Mouse (Mus musculus) spleen, postnatal 36 days (tissue): ENCODE data around the gene Mboat7.
"Not testable (repeated sequence)": the region's sequence is repeated elsewhere in the genome, so short reads cannot be mapped to it uniquely, and the experiment has no call there.

Experiments used
- DNase-seq, 2 experiments: peaks; one replicate each; pipeline ENCODE4 v3.0.0; 2022; ENCODE audit warnings: low spot score in 2 of 2, mixed read lengths in 1 of 2

Mboat7 gene

DNA sequence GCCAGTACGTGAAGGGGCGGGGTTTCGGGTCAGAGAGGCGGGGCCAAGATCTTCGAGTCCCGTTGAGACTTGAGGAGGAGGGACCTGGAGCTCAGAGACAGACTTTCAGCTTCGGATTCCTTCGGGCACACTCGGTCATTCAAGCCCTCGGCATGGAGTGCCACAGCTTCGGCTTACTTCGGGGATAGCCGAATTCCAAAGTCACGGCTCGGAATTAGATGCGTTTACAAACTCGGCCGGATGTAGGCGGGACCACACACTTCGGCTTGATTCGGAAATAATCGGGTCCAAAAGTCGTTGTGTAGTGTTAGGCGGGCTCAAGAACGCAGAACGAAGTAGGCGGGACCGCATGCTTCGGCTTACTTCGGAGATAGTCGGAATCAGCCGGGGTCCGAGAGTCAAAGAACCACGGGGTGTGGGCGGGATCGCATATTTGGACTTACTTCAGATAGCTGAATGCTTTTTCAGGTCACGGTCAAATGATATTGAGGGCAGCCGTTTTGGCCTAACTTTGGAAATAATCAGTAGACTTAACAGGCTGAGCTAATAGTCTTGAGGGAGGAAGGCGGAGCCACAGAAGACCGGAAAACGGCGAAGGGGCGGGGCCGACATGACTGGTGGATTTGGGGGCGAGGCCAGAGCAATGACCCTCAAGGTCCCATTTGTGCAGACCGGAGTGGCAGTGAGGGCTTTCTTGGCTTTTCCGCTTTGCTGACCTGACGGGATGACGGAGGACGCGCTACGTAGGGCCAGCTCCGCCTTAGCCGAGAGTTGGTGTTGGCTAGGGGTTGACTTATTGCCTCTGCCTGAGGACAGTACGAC is at the start of gene Mboat7:
Mboat7 (minus strand) TSS at position 537 of the 822 bp plus-strand sequence.
- peak; percentile 96 to 98 for DNase-seq

DNA sequence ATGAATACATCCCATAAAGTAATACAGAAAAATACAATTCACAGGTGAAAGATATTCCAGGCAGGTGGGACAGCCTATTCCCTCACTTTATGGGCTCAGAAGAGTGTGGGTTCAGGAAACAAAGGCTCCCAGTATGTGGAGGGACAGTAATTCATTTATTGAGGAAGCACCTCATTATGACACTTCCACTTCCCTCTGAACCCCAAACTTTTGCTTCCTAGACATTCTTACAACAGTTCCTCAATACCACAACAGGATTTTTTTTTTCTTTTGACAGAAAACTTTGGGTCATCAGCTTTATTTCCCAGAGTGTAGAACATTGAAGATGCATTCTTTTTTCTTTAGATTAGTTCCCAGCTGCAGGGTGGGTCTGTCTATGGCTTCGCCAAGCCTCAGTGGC is 39.4 kb upstream of the Mboat7 start:
- not testable (repeated sequence) for DNase-seq

DNA sequence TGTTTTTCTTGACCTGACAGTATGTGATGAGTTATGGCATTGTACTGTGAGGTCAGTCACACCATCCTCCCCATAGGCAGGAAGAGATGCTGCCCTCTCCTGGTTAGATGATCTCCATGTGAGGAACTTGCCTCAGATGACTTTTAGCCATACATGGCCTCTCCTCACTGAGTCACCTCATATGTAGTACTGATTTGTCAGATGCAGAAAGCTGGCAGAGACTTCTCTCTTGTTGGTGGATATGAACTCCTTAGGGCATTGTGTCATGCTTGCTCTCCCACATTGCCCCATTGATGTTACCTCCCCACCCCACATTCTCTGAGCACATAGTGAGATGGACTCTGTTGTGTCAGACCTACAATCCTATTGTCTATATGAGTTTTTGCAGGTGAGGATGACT is 32.1 kb upstream of the Mboat7 start:
- DNase-seq: not testable (repeated sequence)

DNA sequence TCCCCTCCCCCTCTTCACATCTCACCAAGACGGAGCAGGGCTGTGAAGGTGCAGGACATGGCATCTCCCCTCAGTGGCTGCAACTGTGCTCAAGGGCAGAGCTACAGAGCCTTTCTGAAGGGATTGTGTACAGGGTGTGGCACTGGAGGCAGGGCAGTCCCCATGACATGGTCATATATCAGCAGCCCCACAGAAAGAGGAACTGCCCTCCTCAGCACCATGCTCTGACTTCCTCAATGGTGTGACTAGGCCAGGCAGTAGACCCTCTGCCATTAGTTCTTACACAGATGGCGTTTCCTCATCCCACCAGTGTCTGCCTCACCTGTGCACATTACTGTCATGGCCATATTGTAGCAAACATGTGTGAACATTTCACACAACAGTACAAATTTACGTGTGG is 26.9 kb upstream of the Mboat7 start, which contains the start of gene Pirb:
Pirb (minus strand) TSS at position 124 of the 400 bp plus-strand sequence.
- peak; percentile 56 to 61 for DNase-seq

DNA sequence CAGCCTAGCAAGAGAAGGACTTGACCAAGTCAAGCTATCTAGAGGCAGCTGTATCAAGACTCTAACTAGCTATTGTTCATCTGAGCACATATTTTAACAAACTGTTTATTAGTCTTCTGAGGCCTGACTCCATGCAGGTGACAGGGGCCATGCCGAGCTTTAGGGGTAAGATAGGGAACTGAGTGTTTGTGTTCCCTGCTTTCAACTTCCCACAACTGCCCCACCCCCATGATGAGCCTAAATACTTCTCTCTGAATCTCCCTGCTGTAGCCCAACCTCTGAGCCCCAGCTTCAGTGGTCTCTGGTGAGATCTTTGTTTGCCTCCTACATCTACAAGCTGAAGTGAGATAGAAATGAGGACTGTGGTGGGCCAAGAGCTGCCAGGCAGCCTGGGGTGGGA is 21.9 kb upstream of the Mboat7 start:
- DNase-seq: no peak

DNA sequence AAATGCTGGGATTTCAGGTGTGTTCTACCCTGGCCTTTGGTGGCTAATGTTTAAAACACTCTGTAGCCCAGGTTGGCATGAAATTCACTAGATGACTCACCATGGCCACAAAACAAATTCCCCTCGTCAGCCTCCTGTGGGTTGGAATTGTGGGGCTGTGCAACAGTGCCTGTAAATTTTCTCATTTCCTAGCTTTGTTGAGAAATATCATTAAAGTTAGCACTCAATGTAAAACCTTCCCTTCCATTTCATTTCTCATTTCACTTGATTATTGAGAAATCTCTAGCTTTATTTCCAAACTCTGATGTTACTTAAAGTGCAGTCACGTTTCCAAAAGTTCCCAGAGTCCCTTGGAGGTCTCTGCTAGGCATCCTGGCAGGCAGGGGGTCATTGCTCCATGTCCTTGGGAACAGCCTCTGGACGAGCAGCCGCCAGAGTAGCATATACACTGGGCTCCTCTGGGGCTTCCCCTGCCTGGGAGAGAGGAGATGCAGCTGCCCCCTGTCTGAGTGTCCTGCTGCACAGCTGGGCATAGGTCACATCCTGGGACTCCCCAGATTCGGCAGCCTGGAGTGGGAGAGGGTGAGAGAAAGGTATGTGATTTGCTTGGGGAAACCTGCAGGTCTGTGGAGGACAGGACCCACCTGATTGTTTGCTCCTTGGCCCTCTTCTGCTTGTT is 19.1 kb upstream of the Mboat7 start:
- no peak for DNase-seq

DNA sequence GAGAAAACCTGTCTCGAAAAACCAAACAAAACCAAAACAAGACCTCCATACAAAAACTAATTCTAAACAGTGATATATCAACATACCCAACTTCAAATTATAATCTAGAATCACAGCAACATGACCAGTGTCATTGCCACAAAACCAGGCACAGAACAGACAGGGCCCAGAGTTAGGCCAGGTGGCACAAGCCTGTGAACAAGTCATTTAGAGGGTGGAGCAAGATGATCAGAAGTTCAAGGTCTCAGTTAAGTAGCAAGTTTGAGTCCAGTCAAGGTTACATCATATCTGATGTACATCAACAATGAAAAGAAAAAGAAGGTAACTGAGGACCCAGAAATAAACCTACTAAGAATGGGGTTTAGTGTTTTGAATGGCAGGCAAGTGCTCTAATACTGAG is 15.7 kb upstream of the Mboat7 start:
- no peak for DNase-seq

DNA sequence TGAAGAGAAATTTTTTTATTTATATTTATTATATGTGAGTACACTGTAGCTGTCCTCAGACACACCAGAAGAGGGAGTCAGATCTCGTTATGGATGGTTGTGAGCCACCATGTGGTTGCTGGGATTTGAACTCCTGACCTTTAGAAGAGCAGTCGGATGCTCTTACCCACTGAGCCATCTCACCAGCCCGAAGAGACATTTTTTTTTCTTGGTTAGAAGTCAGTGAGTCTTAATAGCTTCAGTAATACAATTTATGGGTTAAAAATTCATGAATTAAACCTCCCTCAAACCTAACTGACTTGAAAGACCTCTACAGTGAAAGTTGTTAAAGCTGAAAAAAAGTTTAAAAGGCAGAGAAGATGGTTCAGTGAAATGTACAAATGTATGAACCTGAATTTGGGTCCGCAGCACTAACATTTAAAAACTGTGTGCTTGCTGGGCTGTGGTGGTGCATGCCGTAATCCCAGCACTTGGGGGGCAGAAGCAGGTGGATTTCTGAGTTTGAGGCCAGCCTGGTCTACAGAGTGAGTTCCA is 15.2 kb upstream of the Mboat7 start:
- DNase-seq: not testable (repeated sequence)

DNA sequence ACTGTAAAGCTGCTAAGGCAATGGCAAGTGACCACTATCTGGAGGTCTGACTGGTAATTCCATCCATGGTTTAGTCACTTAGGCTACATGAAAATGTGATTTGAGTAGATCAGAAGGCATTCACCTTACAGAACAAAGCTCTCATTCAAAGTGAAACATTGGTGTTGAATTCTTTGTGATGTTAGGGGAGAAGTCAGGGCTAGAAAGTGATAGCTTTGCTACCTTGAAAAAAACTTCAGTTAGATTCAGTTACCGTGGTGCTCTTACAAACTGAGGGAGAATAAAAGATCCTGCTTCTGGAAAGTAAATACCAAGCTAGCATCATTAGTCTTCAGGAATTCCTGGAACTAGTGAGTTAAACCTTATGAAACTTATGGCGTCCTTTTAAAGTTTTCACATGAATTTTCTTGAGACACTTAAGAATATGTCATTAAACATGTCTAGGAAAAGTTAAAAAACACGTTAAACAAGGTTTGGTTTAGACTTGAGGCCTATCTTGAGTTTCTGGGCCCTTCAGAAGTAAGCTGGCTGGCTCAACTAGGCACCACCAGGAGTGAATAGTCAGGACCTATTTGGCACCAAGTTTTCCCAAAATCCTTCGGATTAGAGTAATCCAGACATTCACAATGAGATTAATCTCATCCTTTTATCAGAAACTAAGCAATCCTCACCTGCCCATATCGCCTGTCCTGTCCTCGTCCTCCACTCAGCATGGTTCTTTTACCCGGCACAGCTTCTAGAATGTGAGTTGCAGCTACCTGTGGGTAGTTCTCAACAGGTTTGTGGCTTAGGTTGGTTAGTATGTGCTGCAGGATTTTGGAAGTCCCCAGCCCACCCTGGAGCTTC is 14.5 kb upstream of the Mboat7 start:
- no peak for DNase-seq

DNA sequence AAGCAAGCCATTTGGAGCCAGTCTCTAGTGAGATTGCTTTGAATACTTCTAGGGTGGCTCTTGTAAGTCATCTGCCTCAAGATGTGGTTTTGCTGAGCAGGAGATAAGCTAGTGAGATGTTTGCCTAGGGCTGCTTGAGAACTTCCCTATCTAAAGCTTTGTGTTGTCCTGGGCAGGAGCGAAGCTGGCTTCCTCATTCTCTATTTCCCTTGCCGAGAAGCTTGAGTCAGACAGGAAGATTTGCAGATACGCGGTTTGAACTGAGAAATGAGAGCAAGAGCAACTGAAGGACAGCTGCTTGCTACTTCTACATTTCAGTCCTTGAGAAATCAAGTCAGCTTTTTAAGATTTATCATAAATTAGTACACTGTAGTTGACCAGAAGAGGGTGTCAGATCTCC is 13.7 kb upstream of the Mboat7 start:
- peak; percentile 59 to 66 for DNase-seq

DNA sequence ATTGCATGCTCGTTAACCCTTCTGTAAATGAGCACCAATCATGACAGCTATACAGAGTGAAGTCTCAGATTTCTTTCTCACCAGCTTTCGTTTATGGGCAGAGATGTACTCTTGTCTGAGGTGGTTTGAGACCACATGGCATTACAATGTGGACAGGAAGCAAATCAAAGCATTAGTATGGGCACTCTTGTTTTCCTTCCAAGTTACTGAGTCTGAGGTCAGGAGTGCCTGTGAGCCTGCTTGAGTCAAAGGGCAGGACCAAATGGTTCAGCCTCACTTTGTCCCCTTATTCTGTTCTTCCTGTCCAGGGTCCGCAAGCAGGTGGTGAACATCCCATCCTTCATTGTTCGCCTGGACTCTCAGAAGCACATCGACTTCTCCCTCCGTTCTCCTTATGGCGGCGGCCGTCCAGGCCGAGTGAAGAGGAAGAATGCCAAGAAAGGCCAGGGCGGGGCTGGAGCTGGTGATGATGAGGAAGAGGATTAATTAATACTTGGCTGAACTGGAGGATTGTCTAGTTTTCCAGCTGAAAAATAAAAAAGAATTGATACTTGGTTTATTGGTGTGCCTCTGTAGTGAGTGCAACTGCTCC is 13.1 kb upstream of the Mboat7 start:
- DNase-seq: no peak

DNA sequence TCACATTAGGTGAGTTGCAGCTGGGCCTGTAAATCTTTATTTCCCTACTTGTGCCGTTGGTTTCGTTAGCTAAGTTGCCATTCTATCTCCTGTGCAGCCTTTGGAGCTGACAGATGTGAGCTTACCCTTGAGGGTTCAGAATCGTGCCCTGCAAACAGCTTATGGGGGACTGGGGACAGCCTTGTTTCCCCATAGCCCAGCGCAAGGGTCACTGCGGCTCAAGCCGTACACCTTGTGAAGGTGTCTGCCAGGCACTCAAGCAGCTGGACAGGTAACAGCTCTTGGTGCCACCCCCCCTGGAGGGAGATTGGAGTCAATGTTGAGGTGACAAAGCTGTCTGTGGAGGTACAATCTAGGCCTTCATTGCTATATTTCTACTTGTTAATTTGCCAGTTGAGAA is 12.6 kb upstream of the Mboat7 start:
- no peak for DNase-seq

DNA sequence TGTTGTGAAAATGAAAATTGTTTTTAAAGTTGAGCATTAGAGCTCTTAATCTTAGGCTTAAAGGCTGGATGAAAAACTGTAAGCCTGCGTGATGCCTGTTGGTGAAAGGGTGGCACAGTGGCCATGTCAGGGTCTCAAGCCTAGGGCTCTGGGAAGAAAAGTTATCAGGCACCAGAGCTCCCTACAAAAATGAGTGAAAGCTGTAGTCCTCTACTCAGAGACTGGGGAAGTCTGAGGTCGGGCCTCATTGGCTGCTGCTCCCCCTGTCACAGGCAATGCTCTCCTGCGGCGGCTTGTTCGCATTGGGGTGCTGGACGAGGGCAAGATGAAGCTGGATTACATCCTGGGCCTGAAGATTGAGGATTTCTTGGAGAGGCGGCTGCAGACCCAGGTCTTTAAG is 12.1 kb upstream of the Mboat7 start:
- DNase-seq: not testable (repeated sequence)

DNA sequence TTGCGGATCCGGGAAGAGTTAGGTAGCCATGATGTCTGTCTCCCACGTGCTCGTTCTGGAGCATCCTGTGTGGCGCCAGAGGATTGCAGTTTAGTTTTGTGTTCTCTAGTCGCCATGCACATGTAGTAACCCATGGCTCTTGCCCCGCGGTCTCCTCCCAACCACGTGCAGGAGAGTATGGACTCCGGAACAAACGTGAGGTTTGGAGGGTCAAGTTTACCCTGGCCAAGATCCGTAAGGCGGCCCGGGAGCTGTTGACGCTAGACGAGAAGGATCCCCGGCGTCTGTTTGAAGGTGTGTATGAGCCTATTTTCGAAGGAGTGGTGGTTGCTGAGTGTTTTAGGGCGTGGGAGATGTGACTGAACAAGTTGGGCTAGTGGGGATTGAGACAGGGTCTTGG is 11.2 kb upstream of the Mboat7 start:
- no peak for DNase-seq

DNA sequence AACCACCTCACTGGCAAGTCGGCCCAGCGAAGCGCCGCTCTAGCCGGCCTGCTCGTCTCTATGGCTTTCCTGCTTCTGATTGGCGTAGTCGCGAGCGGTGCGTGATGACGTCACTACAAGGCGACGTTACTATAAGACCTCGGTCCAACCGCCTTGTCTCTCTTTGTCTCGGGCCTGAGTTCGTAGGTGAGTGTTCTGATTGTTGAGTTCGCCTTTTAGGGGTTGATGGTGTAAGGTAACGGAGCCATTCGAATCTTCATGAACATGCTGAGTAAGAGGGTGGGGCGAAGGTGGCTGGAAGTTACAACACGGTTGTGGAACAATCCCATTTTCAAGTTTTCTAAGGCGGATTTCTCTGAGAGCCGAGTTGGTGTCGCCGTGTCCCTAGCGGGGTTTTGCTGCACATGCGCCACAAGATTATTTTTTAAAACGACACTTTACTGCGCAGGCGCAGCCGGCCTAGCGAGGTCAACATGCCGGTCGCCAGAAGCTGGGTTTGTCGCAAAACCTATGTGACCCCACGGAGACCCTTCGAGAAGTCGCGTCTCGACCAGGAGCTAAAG is 10.6 kb upstream of the Mboat7 start, which contains the start of gene Rps9:
Rps9 (plus strand) TSS at position 115 of the 563 bp plus-strand sequence.
- peak; percentile 95 to 96 for DNase-seq

DNA sequence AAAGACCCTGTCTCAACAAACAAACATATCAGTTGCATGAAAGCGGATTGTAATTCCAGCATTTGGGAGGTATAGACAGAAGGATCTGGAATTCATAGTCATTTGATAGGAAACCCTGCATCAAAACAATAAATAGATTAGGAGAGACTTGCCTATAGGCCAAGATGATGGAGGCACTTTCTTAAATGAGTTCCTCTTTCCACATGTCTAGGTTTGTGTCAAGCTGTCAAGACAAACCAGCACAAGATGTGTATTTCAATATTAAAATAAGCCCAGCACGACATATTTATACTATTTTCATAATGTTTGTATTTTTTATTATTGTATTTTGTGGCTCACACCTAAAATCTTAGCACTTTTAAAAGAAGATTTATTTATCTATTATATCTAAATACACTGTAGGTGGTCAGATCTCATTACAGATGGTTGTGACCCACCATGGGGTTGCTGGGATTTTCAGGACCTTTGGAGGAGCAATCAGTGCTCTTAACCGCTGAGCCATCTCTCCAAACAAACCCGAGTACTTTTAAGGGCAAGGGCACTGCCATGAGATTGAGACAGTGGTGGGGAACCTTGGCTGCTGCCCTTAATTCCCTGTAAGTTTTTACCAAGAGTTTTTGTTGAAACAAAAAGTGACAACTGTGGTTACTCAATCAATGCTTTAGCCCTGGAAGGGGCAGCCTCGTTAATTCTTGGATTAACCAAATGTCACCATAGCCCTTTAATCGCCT is 10.0 kb upstream of the Mboat7 start:
- DNase-seq: no peak

DNA sequence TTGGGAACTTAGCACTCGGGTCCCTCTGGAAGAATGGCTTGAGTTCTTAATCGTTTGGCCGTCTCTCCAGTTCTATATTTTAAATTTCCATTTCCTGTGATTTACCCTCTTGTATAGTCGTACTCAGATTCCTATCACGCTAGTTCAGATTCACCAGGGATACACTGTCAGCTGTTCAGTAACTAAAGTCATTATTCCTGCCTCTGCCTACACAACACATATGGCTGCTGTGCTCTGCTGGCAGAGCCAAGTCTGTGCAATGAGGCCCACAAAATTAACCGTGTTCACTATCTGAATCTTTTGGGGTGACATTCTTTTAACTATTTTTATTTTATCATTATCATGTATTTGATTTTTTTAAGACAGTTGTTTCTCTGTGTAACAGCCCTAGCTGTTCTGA is 5.1 kb upstream of the Mboat7 start:
- no peak for DNase-seq

DNA sequence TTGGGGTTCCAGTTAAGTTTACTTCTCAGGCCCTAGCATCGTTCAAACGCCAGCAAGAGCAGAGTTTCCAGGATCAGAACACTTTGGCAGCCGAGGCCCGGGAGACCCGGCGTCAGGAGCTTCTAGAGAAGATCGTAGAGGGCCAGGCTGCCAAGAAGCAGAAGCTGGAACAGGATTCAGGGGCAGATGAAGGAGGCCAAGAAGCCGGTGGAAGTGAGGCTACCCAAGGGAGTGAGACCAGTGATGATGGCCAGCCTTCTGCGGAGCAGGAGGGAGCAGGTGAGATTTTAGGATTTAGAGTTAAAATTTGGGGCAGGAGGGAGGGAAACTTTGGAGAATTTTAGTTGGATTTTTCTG is 1.6 kb upstream of the Mboat7 start:
- not testable (repeated sequence) for DNase-seq

DNA sequence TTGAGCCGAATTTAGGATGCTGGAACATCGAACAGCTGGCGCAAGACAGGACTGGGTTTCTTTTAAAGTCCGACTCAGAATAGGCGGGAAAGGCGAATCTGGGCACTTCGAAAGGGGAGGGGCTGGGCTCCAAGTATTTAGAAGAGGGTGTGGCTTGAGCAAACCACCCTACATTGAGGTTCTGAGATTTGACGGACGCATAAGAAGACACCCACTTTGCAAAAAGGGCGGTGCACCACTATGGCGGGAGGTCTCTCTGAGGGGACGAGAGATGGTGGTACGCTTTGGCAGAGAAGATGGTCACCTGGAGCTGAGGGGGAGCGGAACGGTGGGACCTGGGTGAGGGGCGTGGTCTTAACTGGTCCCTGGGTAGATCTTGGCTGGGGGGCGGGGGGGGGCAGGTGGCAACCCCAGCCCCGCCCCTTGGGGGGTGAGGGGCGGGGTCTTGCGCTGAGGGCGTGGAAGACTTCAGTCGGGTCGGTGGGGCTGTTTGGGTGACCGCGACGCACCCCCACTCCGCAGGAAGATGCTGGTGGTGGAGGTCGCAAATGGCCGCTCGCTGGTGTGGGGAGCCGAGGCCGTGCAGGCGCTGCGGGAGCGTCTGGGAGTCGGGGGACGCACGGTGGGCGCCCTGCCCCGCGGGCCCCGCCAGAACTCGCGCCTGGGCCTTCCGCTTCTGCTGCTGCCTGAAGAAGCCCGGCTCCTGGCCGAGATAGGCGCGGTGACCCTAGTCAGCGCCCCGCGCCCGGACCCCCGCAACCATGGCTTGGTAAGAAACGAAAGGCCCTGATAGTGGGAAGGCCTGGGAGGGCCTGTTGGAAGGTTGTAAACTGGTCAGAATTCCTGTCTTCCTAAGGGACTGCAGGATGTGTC is 989 bp upstream of the Mboat7 start:
- peak; percentile 73 to 77 for DNase-seq

DNA sequence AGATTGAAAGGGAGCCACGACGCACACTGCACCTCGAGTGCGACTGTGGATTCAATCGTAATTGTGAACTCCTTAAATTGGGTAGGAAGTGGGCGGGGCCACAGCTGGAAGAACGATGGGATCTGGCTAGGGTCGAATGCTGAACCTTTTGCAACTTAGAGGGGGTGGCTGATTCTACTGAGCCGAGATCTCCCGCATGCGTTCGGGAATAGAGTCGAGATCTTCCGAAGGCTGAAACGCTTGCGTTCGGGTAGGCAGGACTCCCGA is 419 bp upstream of the Mboat7 start:
- no peak for DNase-seq
